In the genomic region with DNA sequence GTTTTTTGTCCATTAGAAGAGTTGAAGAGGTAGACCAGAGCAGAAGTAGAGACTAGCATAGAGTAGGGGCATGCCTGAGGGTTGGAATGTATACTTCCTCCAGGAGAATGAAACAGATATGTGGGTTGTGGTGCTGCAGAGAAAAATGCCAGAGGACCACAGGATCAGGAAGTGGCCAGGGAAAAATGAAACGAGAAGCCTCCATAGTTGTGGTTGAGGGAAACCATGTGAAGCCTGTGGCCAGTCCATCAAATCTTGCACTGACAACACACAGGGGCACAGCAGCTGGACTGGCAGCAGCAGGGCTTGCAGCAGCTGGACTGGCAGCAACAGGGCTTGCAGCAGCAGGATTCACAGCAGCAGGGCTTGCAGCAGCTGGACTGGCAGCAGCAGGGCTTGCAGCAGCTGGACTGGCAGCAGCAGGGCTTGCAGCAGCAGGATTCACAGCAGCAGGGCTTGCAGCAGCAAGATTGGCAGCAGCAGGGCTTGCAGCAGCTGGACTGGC, we compare ENCODE assay signal across 20 mouse cellular contexts. TPM values are rescaled to one million over a fixed set of nuclear protein-coding genes. Genes with fewer than 3 reads are reported as not detected.
"Had no signal": no experiment of that assay in that cellular context is flagged by ENCODE, and none has a peak within 500 bp of the region (broad histone marks: within the 10 kb centered on the region; RNA-seq: fewer than 3 reads in every experiment).

No protein-coding gene starts in this region.

RNA-seq across cellular contexts. Expression of gene Gm45337, which starts 0.8 kb away (rescaled TPM):
- total RNA-seq: megakaryocyte, adult 5-6 weeks; megakaryocyte-erythroid progenitor cell, adult 5-6 weeks; neutrophil, adult 5-6 weeks had no signal
- polyA plus RNA-seq: liver, postnatal 0 days; lung, adult 2 months; lung, embryonic 15.5 days; lung, postnatal 0 days; macrophage; midbrain, embryonic 10.5 days; midbrain, embryonic 12.5 days; midbrain, embryonic 14.5 days; midbrain, embryonic 16.5 days; neural tube, embryonic 12.5 days; neural tube, embryonic 14.5 days; spleen, adult 2 months; stomach, embryonic 15.5 days; stomach, postnatal 0 days; testis, adult 2 months; thymus, adult 2 months; urinary bladder, adult 2 months had no signal

RNA-seq across cellular contexts. Expression of gene Gm39115, which starts 7.7 kb away (rescaled TPM):
- total RNA-seq: megakaryocyte, adult 5-6 weeks; megakaryocyte-erythroid progenitor cell, adult 5-6 weeks; neutrophil, adult 5-6 weeks had no signal
- polyA plus RNA-seq: liver, postnatal 0 days; lung, adult 2 months; lung, embryonic 15.5 days; lung, postnatal 0 days; macrophage; midbrain, embryonic 10.5 days; midbrain, embryonic 12.5 days; midbrain, embryonic 14.5 days; midbrain, embryonic 16.5 days; neural tube, embryonic 12.5 days; neural tube, embryonic 14.5 days; spleen, adult 2 months; stomach, embryonic 15.5 days; stomach, postnatal 0 days; testis, adult 2 months; thymus, adult 2 months; urinary bladder, adult 2 months had no signal

RNA-seq across cellular contexts. Expression of gene Gm29735, which starts 13.4 kb away (rescaled TPM):
- total RNA-seq: megakaryocyte, adult 5-6 weeks; megakaryocyte-erythroid progenitor cell, adult 5-6 weeks; neutrophil, adult 5-6 weeks had no signal
- polyA plus RNA-seq: liver, postnatal 0 days; lung, adult 2 months; lung, embryonic 15.5 days; lung, postnatal 0 days; macrophage; midbrain, embryonic 10.5 days; midbrain, embryonic 12.5 days; midbrain, embryonic 14.5 days; midbrain, embryonic 16.5 days; neural tube, embryonic 12.5 days; neural tube, embryonic 14.5 days; spleen, adult 2 months; stomach, embryonic 15.5 days; stomach, postnatal 0 days; testis, adult 2 months; thymus, adult 2 months; urinary bladder, adult 2 months had no signal

RNA-seq across cellular contexts. Expression of gene Gm4553, which starts 22.0 kb away (rescaled TPM):
- total RNA-seq: megakaryocyte, adult 5-6 weeks; megakaryocyte-erythroid progenitor cell, adult 5-6 weeks; neutrophil, adult 5-6 weeks had no signal
- polyA plus RNA-seq: liver, postnatal 0 days; lung, adult 2 months; lung, embryonic 15.5 days; lung, postnatal 0 days; macrophage; midbrain, embryonic 10.5 days; midbrain, embryonic 12.5 days; midbrain, embryonic 14.5 days; midbrain, embryonic 16.5 days; neural tube, embryonic 12.5 days; neural tube, embryonic 14.5 days; spleen, adult 2 months; stomach, embryonic 15.5 days; stomach, postnatal 0 days; testis, adult 2 months; thymus, adult 2 months; urinary bladder, adult 2 months had no signal

RNA-seq across cellular contexts. Expression of gene Gm45618, which starts 23.0 kb away (rescaled TPM):
- total RNA-seq: megakaryocyte, adult 5-6 weeks; megakaryocyte-erythroid progenitor cell, adult 5-6 weeks; neutrophil, adult 5-6 weeks had no signal
- polyA plus RNA-seq: liver, postnatal 0 days; lung, adult 2 months; lung, embryonic 15.5 days; lung, postnatal 0 days; macrophage; midbrain, embryonic 10.5 days; midbrain, embryonic 12.5 days; neural tube, embryonic 12.5 days; neural tube, embryonic 14.5 days; spleen, adult 2 months; stomach, embryonic 15.5 days; stomach, postnatal 0 days; testis, adult 2 months; thymus, adult 2 months; urinary bladder, adult 2 months had no signal
